Mouse (Mus musculus): ENCODE measurements around the gene Scg2. TPM values are rescaled to one million over a fixed set of nuclear protein-coding genes. Genes with fewer than 3 reads are reported as not detected.

Gene Scg2
- polyA plus RNA-seq, 1 experiment: not detected

GRCm38 (mm10) chr1:79449943-79450342, 10.0 kb upstream of the Scg2 start:
- H3K27me3 ChIP-seq (ENCODE audit: control insufficient read depth, insufficient read depth, insufficient read length): no peaks in the 10 kb centered on the region
- no peaks in the 10 kb centered on the region for H3K79me2 ChIP-seq (ENCODE audit: control insufficient read depth, insufficient read depth)
- H3K36me3 ChIP-seq (ENCODE audit: control insufficient read depth, insufficient read depth): no peaks in the 10 kb centered on the region
- TF ChIP-seq TCF3 (IDR thresholded peaks at IDR 0.05; ENCODE audit: insufficient read length, low read depth) (no peak), POLR2AphosphoS2 (IDR thresholded peaks at IDR 0.05; ENCODE audit: insufficient read length, low read depth) (no peak), TCF12 (IDR thresholded peaks at IDR 0.05; ENCODE audit: insufficient read depth, poor library complexity, severe bottlenecking) (no peak), USF1 (IDR thresholded peaks at IDR 0.05; ENCODE audit: low read depth) (no peak), CEBPB (IDR thresholded peaks at IDR 0.05; ENCODE audit: insufficient read depth, poor library complexity, severe bottlenecking) (no peak), POLR2A (IDR thresholded peaks at IDR 0.05; ENCODE audit: insufficient read length, low read depth) (no peak)
- no peak overlapping the region for H3ac ChIP-seq (ENCODE audit: control insufficient read depth, insufficient read length)
- H3K4me3 ChIP-seq: no peak overlapping the region
- H3K4me2 ChIP-seq (ENCODE audit: low read depth): no peak overlapping the region

DNA sequence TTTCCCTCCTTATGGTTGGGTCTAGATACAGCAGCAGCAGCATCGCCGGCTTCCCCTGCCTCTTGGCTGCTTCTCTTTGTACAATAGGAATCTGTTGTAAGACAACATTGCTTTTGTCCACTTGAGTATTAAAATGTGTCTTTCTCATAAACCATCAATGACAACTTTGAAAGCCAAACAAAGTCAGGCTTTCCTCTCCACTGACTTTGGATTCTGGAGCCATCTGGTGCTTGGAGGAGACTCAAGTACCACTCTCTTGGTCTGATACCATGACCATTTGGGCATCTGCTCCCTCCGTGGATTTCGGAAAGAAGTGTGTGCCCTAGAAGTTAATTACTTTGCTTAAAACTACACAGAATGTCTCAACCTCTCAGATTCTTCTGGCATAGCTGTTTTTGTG, 5.7 kb upstream of the Scg2 start:
- H3K4me2 ChIP-seq (ENCODE audit: low read depth): no peak overlapping the region
- H3K4me3 ChIP-seq: no peak overlapping the region

DNA sequence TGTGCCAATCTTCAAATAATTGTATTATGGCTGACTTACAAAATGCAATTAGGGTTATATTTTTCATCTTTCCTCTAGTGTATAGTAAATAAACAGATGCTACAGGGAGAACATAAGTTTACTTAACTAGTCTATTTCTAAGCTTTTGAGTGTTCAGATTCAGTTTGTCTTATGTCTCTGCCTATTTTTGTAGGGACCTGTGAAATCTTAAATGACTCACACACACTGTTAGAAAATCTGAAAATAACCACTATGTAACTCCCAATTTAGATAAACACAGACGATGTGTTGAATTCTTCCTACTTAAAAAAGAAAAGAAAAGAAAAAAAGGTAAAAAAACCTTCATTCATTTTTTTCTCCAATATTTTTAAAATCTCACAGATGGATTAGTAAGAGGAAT, 2.2 kb downstream of the Scg2 start:
- no peaks in the 10 kb centered on the region for H3K27me3 ChIP-seq (ENCODE audit: control insufficient read depth, insufficient read depth, insufficient read length)
- TF ChIP-seq POLR2A (IDR thresholded peaks at IDR 0.05; ENCODE audit: insufficient read length, low read depth): no peak
- TF ChIP-seq E2F4 (IDR thresholded peaks at IDR 0.05; ENCODE audit: insufficient read depth): no peak
- no peak for TF ChIP-seq SRF (IDR thresholded peaks at IDR 0.05; ENCODE audit: control insufficient read depth, insufficient read length, low read depth)
- no peak for TF ChIP-seq CEBPB (IDR thresholded peaks at IDR 0.05; ENCODE audit: insufficient read depth, poor library complexity, severe bottlenecking)
- no peak for TF ChIP-seq MYOG (IDR thresholded peaks at IDR 0.05; ENCODE audit: control insufficient read depth in 1 of 3, insufficient read depth in 1 of 3, insufficient read length in 2 of 3, low read depth in 2 of 3)
- H3K79me2 ChIP-seq (ENCODE audit: control insufficient read depth, insufficient read depth): no peaks in the 10 kb centered on the region
- no peak overlapping the region for H3K4me3 ChIP-seq
- no peaks in the 10 kb centered on the region for H3K36me3 ChIP-seq (ENCODE audit: control insufficient read depth, insufficient read depth)
- H3ac ChIP-seq (ENCODE audit: control insufficient read depth, insufficient read length): no peak overlapping the region
- H3K4me2 ChIP-seq (ENCODE audit: low read depth): no peak overlapping the region

More for the DNA sequence above, 5.7 kb upstream of the Scg2 start:
- Histone ChIP-seq H3K36me3 (ENCODE audit: control insufficient read depth, insufficient read depth) (no peaks in the 10 kb centered on the region), H3K79me2 (ENCODE audit: control insufficient read depth, insufficient read depth) (no peaks in the 10 kb centered on the region), H3ac (ENCODE audit: control insufficient read depth, insufficient read length) (no peak overlapping the region), H3K27me3 (ENCODE audit: control insufficient read depth, insufficient read depth, insufficient read length) (no peaks in the 10 kb centered on the region)
- TF ChIP-seq MAX (IDR thresholded peaks at IDR 0.05; ENCODE audit: low read depth) (no peak), POLR2AphosphoS2 (IDR thresholded peaks at IDR 0.05; ENCODE audit: insufficient read length, low read depth) (no peak), E2F4 (IDR thresholded peaks at IDR 0.05; ENCODE audit: insufficient read depth) (no peak), TCF12 (IDR thresholded peaks at IDR 0.05; ENCODE audit: insufficient read depth, poor library complexity, severe bottlenecking) (no peak), CEBPB (IDR thresholded peaks at IDR 0.05; ENCODE audit: insufficient read depth, poor library complexity, severe bottlenecking) (no peak), USF1 (IDR thresholded peaks at IDR 0.05; ENCODE audit: low read depth) (no peak), TCF3 (IDR thresholded peaks at IDR 0.05; ENCODE audit: insufficient read length, low read depth) (no peak), REST (IDR thresholded peaks at IDR 0.05; ENCODE audit: insufficient read depth, insufficient read length) (no peak), SRF (IDR thresholded peaks at IDR 0.05; ENCODE audit: control insufficient read depth, insufficient read length, low read depth) (no peak), MYOD1 (IDR thresholded peaks at IDR 0.05; ENCODE audit: control insufficient read depth in 1 of 3, insufficient read length in 2 of 3, low read depth in 2 of 3) (no peak)

GRCm38 (mm10) chr1:79436671-79437070, 3.2 kb downstream of the Scg2 start:
- H3ac ChIP-seq (ENCODE audit: control insufficient read depth, insufficient read length): no peak overlapping the region
- no peak overlapping the region for H3K4me2 ChIP-seq (ENCODE audit: low read depth)
- TF ChIP-seq CEBPB (IDR thresholded peaks at IDR 0.05; ENCODE audit: insufficient read depth, poor library complexity, severe bottlenecking) (no peak), E2F4 (IDR thresholded peaks at IDR 0.05; ENCODE audit: insufficient read depth) (no peak), POLR2AphosphoS2 (IDR thresholded peaks at IDR 0.05; ENCODE audit: insufficient read length, low read depth) (no peak)
- no peaks in the 10 kb centered on the region for H3K36me3 ChIP-seq (ENCODE audit: control insufficient read depth, insufficient read depth)
- H3K79me2 ChIP-seq (ENCODE audit: control insufficient read depth, insufficient read depth): no peaks in the 10 kb centered on the region
- H3K27me3 ChIP-seq (ENCODE audit: control insufficient read depth, insufficient read depth, insufficient read length): no peaks in the 10 kb centered on the region
- no peak overlapping the region for H3K4me3 ChIP-seq

DNA sequence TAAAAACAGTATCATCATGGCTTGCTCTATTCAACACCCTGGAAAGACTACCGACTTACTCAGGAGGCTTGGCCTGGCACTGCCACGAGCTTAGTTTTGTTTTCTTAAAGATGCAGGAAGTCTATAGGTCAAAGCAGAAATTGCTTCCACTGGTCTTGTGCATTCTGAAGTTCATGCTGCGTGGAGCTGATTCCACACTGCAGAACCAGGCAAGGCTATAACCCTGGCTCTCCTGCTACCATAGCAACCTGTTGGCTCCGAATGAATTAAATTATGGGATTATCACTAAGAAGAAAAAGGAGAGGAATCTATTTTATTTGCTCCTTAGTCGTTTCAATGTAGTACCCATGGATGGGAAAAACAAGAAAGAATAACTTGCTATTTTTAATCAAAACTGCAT, 10.9 kb downstream of the Scg2 start:
- Histone ChIP-seq H3ac (ENCODE audit: control insufficient read depth, insufficient read length) (no peak overlapping the region), H3K36me3 (ENCODE audit: control insufficient read depth, insufficient read depth) (no peaks in the 10 kb centered on the region), H3K4me3 (no peak overlapping the region), H3K27me3 (ENCODE audit: control insufficient read depth, insufficient read depth, insufficient read length) (no peaks in the 10 kb centered on the region), H3K4me2 (ENCODE audit: low read depth) (no peak overlapping the region), H3K79me2 (ENCODE audit: control insufficient read depth, insufficient read depth) (no peaks in the 10 kb centered on the region)
- TF ChIP-seq POLR2AphosphoS2 (IDR thresholded peaks at IDR 0.05; ENCODE audit: insufficient read length, low read depth): no peak
- TF ChIP-seq TCF3 (IDR thresholded peaks at IDR 0.05; ENCODE audit: insufficient read length, low read depth): no peak
- no peak for TF ChIP-seq REST (IDR thresholded peaks at IDR 0.05; ENCODE audit: insufficient read depth, insufficient read length)
- TF ChIP-seq USF1 (IDR thresholded peaks at IDR 0.05; ENCODE audit: low read depth): no peak

GRCm38 (mm10) chr1:79415496-79415895, 24.4 kb downstream of the Scg2 start:
- Histone ChIP-seq H3K36me3 (ENCODE audit: control insufficient read depth, insufficient read depth) (no peaks in the 10 kb centered on the region), H3K4me3 (no peak overlapping the region), H3K79me2 (ENCODE audit: control insufficient read depth, insufficient read depth) (no peaks in the 10 kb centered on the region), H3K4me2 (ENCODE audit: low read depth) (no peak overlapping the region), H3K27me3 (ENCODE audit: control insufficient read depth, insufficient read depth, insufficient read length) (no peaks in the 10 kb centered on the region), H3ac (ENCODE audit: control insufficient read depth, insufficient read length) (no peak overlapping the region)
- TF ChIP-seq POLR2A (IDR thresholded peaks at IDR 0.05; ENCODE audit: insufficient read length, low read depth) (no peak), MYOG (IDR thresholded peaks at IDR 0.05; ENCODE audit: control insufficient read depth in 1 of 3, insufficient read depth in 1 of 3, insufficient read length in 2 of 3, low read depth in 2 of 3) (no peak), E2F4 (IDR thresholded peaks at IDR 0.05; ENCODE audit: insufficient read depth) (no peak), POLR2AphosphoS2 (IDR thresholded peaks at IDR 0.05; ENCODE audit: insufficient read length, low read depth) (no peak), CEBPB (IDR thresholded peaks at IDR 0.05; ENCODE audit: insufficient read depth, poor library complexity, severe bottlenecking) (no peak), USF1 (IDR thresholded peaks at IDR 0.05; ENCODE audit: low read depth) (no peak), MYOD1 (IDR thresholded peaks at IDR 0.05; ENCODE audit: control insufficient read depth in 1 of 3, insufficient read length in 2 of 3, low read depth in 2 of 3) (no peak), REST (IDR thresholded peaks at IDR 0.05; ENCODE audit: insufficient read depth, insufficient read length) (no peak), TCF12 (IDR thresholded peaks at IDR 0.05; ENCODE audit: insufficient read depth, poor library complexity, severe bottlenecking) (no peak), SRF (IDR thresholded peaks at IDR 0.05; ENCODE audit: control insufficient read depth, insufficient read length, low read depth) (no peak), TCF3 (IDR thresholded peaks at IDR 0.05; ENCODE audit: insufficient read length, low read depth) (no peak), MAX (IDR thresholded peaks at IDR 0.05; ENCODE audit: low read depth) (no peak)
